Mouse (Mus musculus) midbrain, postnatal 0 days (tissue): ENCODE data around the gene Tmem266. TPM values are rescaled to one million over a fixed set of nuclear protein-coding genes. Genes with fewer than 3 reads are reported as not detected.

Source experiments
- ATAC-seq: fragments of 200-750 bp; cut with Nextera tagmentation; 2 replicates; pipeline ENCODE4 v1.8.0; 2017; ENCODE audit warnings: moderate number of reproducible peaks, mild to moderate bottlenecking, moderate TSS enrichment, moderate library complexity; ENCODE audit not compliant: low FRiP score
- DNase-seq: peaks from one replicate; pipeline ENCODE4 v3.0.0-alpha.2; 2015; ENCODE audit warnings: low spot score
- H3K27ac ChIP-seq: fragments of 300-500 bp; sonication (generic); 2 replicates; pipeline ENCODE4 v1.5.1; 2014; ENCODE audit warnings: low read depth, mild to moderate bottlenecking, low read length, mixed read lengths
- H3K27me3 ChIP-seq: fragments of 300-500 bp; sonication (generic); 2 replicates; pipeline ENCODE4 v1.6.1; 2014; ENCODE audit warnings: low read length, control low read depth, mixed read lengths; ENCODE audit not compliant: insufficient read depth
- H3K36me3 ChIP-seq: fragments of 300-500 bp; sonication (generic); 2 replicates; pipeline ENCODE4 v1.6.1; 2014; ENCODE audit warnings: low read length, control low read depth, mixed read lengths; ENCODE audit not compliant: insufficient read depth
- H3K4me1 ChIP-seq: fragments of 300-500 bp; sonication (generic); 2 replicates; pipeline ENCODE4 v1.6.1; 2014; ENCODE audit warnings: mild to moderate bottlenecking, control low read depth, antibody characterized with exemption, low read length, mixed read lengths; ENCODE audit not compliant: insufficient read depth
- H3K4me2 ChIP-seq: fragments of 300-500 bp; sonication (generic); 2 replicates; pipeline ENCODE4 v1.6.1; 2014; ENCODE audit warnings: low read depth, mild to moderate bottlenecking, low read length, mixed read lengths; ENCODE audit not compliant: poor library complexity, severe bottlenecking
- H3K4me3 ChIP-seq: fragments of 300-500 bp; sonication (generic); 2 replicates; pipeline ENCODE4 v1.5.1; 2014; ENCODE audit warnings: low read depth, mild to moderate bottlenecking, low read length, moderate library complexity
- H3K9ac ChIP-seq: fragments of 300-500 bp; sonication (generic); replicated peaks from 2 replicates; pipeline ENCODE4 v1.6.1; 2014; ENCODE audit warnings: mild to moderate bottlenecking, low read length, moderate library complexity, mixed read lengths; ENCODE audit not compliant: poor library complexity, severe bottlenecking
- H3K9me3 ChIP-seq: fragments of 300-500 bp; sonication (generic); 2 replicates; pipeline ENCODE4 v1.6.1; 2016; ENCODE audit warnings: low read length, control low read depth
- CTCF ChIP-seq: IDR thresholded peaks from 2 replicates; pipeline ENCODE4 v1.5.1; 2016; ENCODE audit warnings: antibody characterized with exemption, mild to moderate bottlenecking
- WGBS: fragments of 180-500 bp; shearing (Covaris S2); extraction: QIAGEN DNeasy Blood & Tissue Kit; methylation state at CpG from one replicate; pipeline ENCODE4 v1.1.7; 2014; 5-methylcytosine and 5-hydroxymethylcytosine counted together
- polyA plus RNA-seq: library from polyadenylated mRNA; unstranded; fragments of >200 nt; fragmentation: Nextera tagmentation; extraction: Ambion mirVana; gene quantifications from 2 replicates; pipeline ENCODE4 v1.2.1, GENCODE M21; 2015
- total RNA-seq: library from RNA; depleted of rRNA; stranded (reverse); fragments of >200 nt; gene quantifications from 2 replicates; pipeline ENCODE4 v1.2.3, GENCODE M21; 2014

Tmem266 gene
- total and polyA plus RNA-seq, 2 experiments from 2014 or later, result 7.3 to 12.5 TPM

DNA sequence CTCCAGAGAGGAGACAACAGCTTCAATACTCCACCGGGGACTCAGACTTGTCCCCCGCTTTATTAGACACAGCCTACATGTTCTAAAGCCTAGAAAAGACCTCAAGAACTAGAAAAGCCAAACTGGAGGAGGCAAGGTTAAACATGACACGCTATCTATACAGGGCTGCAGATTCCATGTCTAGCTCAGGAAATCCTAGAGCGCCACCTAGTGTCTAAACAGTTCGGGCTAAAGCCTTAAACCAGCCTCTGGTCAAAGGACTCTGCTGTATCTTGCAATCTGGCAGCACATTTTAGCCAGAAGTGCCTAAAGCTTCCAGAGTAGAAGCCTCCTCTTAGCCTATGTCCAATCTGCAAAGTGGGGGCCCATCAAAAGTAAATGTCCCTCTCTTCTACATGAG lies 15.2 kb upstream of the Tmem266 start:
- no peak overlapping the region for H3K9ac ChIP-seq
- H3K4me3 ChIP-seq, result no peak overlapping the region
- no peaks in the 10 kb centered on the region for H3K27me3 ChIP-seq
- no peak overlapping the region for H3K27ac ChIP-seq
- H3K4me1 ChIP-seq, result no peaks in the 10 kb centered on the region
- DNase-seq (peak; percentile 94), ATAC-seq (peak; percentile 74)
- no peaks in the 10 kb centered on the region for H3K36me3 ChIP-seq
- peak; percentile 92 for TF ChIP-seq CTCF
- 7% methylated on average over 5 of the region's 5 CpGs for WGBS
- H3K4me2 ChIP-seq, result no peak overlapping the region
- no peaks in the 10 kb centered on the region for H3K9me3 ChIP-seq

DNA sequence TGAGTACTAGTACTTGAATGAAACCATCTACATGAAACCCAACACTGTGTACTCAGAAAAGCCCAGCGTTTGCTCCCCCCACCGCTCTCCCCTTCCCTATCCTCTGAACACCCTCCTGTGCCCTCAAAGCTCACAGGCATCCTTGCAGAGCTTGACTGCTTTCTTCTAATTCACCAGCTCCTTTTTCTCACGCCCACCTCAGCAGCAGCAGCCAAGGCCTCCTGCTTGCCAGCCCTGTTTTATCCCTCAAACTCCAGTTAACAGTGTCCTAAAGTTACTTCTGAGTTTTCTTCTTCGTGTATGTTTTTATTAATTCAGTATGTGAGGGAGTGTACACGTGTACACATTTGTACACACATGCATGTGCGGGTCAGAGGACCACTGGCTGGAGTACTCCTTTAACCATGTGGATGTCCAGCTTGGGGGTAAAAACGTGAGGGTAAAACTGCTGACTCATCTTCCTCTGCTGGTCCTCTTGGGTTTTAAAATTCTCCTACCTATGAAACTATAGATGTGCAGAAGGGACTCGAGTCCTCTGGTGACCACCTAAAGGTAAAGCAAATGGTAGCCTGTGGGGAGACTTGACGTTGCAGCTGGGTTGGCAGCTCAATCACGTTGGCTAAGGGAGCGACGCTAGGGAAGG lies 13.0 kb upstream of the Tmem266 start:
- no peak for DNase-seq
- Histone ChIP-seq H3K9me3 (no peaks in the 10 kb centered on the region), H3K4me1 (no peaks in the 10 kb centered on the region), H3K27me3 (no peaks in the 10 kb centered on the region), H3K36me3 (no peaks in the 10 kb centered on the region), H3K9ac (no peak overlapping the region), H3K4me3 (no peak overlapping the region), H3K27ac (no peak overlapping the region), H3K4me2 (no peak overlapping the region)
- no peak for ATAC-seq
- no peak for TF ChIP-seq CTCF
- 64% methylated on average over 12 of the region's 12 CpGs for WGBS

GRCm38 (mm10) chr9:55322641-55323040 lies 4.1 kb upstream of the Tmem266 start:
- no peak overlapping the region for H3K27ac ChIP-seq
- no peak overlapping the region for H3K4me2 ChIP-seq
- no peaks in the 10 kb centered on the region for H3K9me3 ChIP-seq
- H3K4me3 ChIP-seq, result no peak overlapping the region
- H3K27me3 ChIP-seq, result 0 out of 2 replicates have a peak, but pooled peaks cover 6% of the 10 kb centered on the region
- WGBS, result 81% methylated on average over 1 of the region's 1 CpGs
- no peaks in the 10 kb centered on the region for H3K4me1 ChIP-seq
- H3K9ac ChIP-seq, result no peak overlapping the region
- ATAC-seq, result no peak
- no peaks in the 10 kb centered on the region for H3K36me3 ChIP-seq
- TF ChIP-seq CTCF, result no peak
- DNase-seq, result no peak

- H3K4me1 ChIP-seq, result no peaks in the 10 kb centered on the region; the same call in 1 of the 2 replicates
- DNase-seq (peak; percentile 10), ATAC-seq (no peak)
- H3K36me3 ChIP-seq, result no peaks in the 10 kb centered on the region
- H3K4me3 ChIP-seq, result no peak overlapping the region
- H3K27ac ChIP-seq, result no peak overlapping the region
- no peak for TF ChIP-seq CTCF
- H3K4me2 ChIP-seq, result no peak overlapping the region
- 0 out of 2 replicates have a peak, but pooled peaks cover 6% of the 10 kb centered on the region for H3K27me3 ChIP-seq
- 59% methylated on average over 8 of the region's 8 CpGs for WGBS
- H3K9ac ChIP-seq, result no peak overlapping the region
- no peaks in the 10 kb centered on the region for H3K9me3 ChIP-seq
Measured at GRCm38 (mm10) chr9:55324085-55324484, 2.6 kb upstream of the Tmem266 start.

- TF ChIP-seq CTCF, result peak; percentile 54
- Histone ChIP-seq H3K36me3 (no peaks in the 10 kb centered on the region), H3K27me3 (0 out of 2 replicates have a peak, but pooled peaks cover 6% of the 10 kb centered on the region), H3K9ac (no peak overlapping the region), H3K27ac (no peak overlapping the region), H3K4me2 (no peak overlapping the region), H3K9me3 (no peaks in the 10 kb centered on the region), H3K4me1 (no peaks in the 10 kb centered on the region; the same call in 1 of the 2 replicates), H3K4me3 (no peak overlapping the region)
- no peak for DNase-seq
- 50% methylated on average over 10 of the region's 10 CpGs for WGBS
- ATAC-seq, result no peak
Measured at GRCm38 (mm10) chr9:55324516-55324915, 2.2 kb upstream of the Tmem266 start.

GRCm38 (mm10) chr9:55325061-55325460 lies 1.7 kb upstream of the Tmem266 start:
- Histone ChIP-seq H3K36me3 (no peaks in the 10 kb centered on the region), H3K27ac (no peak overlapping the region), H3K4me1 (no peaks in the 10 kb centered on the region; the same call in 1 of the 2 replicates), H3K4me2 (no peak overlapping the region), H3K9ac (no peak overlapping the region), H3K27me3 (0 out of 2 replicates have a peak, but pooled peaks cover 6% of the 10 kb centered on the region), H3K9me3 (no peaks in the 10 kb centered on the region), H3K4me3 (no peak overlapping the region)
- ATAC-seq (no peak), DNase-seq (peak; percentile 58)
- WGBS, result 10% methylated on average over 1 of the region's 1 CpGs
- no peak for TF ChIP-seq CTCF
